Mouse (Mus musculus) ZHBTc4 (cell line): ENCODE measurements around the gene Smok2b.
"Not testable (repeated sequence)": the region's sequence is repeated elsewhere in the genome, so short reads cannot be mapped to it uniquely, and the experiment has no call there.

Experiments used
- DNase-seq: peaks from one replicate; pipeline ENCODE4 v3.0.0-alpha.2; 2011; ENCODE audit warnings: low read depth, low spot score

The Smok2b gene

GRCm38 (mm10) chr17:13229957-13230356, at the start of gene Smok2b:
Gene Smok2b, plus strand, starts transcription at chr17:13230257.
- not testable (repeated sequence) for DNase-seq

- not testable (repeated sequence) for DNase-seq
These were observed 49.6 kb upstream of the Smok2b start for GRCm38 (mm10) chr17:13180491-13180890.

DNA sequence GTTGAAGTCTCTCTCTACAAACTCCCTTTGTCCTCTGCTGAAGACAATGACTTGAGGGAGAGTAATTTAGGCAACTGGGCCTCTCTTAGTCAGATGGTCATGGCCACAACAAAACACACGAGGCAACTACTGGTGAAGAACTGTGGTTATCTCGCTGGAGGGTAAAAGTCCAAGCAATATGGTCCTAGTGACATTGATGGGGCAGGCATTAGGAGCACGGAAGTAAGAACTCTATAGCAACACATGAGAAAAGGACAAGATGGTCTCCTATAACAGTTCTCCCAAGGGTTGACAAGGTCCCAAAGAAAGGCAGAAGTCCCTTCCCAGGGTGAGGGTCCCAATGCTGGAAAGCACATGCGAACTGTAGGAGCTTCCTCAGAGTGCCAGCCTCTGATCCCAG, 47.3 kb upstream of the Smok2b start:
- DNase-seq = not testable (repeated sequence)

- DNase-seq = not testable (repeated sequence)
These were observed 45.5 kb upstream of the Smok2b start for GRCm38 (mm10) chr17:13184514-13184913.

DNA sequence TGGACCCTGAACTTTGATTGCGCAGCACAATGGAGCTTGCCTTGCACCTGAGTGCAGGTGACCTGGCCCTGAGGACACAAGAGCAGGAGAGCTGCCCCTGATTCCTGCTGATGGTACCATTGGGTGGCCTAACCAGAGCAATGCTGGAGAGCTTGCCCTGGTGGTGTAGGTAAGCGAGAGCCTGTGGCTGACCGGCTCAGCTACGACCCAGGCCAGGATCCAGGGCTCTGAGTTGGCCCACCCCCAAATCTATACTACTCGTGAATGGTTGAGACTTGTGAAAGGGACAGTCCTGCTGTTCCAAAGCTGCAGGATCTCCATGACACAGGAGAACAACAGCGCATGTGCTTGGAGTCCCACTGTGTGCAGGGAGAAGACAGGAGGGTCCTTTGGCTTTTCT, 43.5 kb upstream of the Smok2b start:
- DNase-seq = not testable (repeated sequence)

DNA sequence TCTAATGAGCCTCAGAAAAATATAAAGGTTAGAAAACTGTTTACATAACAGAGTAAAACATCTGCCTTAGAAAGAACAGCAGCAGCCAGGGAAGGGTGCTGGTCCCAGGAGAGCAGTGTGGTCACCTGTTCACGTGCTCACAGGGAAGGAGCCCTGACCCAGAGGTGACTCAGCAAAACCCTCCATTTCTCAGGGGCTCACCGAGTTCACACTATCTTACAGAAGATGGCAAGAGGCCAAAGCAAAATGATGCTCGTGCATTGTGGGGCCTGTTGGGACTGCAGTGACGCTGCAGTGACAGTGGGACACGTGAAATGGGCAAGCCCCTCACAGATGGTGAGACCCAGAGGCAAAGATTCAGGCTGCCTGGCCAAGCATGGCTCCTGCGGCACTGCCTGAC, 42.4 kb upstream of the Smok2b start:
- DNase-seq = not testable (repeated sequence)

GRCm38 (mm10) chr17:13188846-13189245, 41.2 kb upstream of the Smok2b start:
- DNase-seq = not testable (repeated sequence)

GRCm38 (mm10) chr17:13190836-13191583, 39.0 kb upstream of the Smok2b start:
- not testable (repeated sequence) for DNase-seq

- DNase-seq = not testable (repeated sequence)
These were observed 33.6 kb upstream of the Smok2b start for GRCm38 (mm10) chr17:13196486-13196885.

- DNase-seq = not testable (repeated sequence)
These were observed 31.2 kb upstream of the Smok2b start for GRCm38 (mm10) chr17:13198812-13199211.

- DNase-seq = not testable (repeated sequence)
These were observed 30.1 kb upstream of the Smok2b start for GRCm38 (mm10) chr17:13199880-13200409.

- not testable (repeated sequence) for DNase-seq
These were observed 28.5 kb upstream of the Smok2b start for GRCm38 (mm10) chr17:13201551-13201950.

- DNase-seq = not testable (repeated sequence)
These were observed 27.5 kb upstream of the Smok2b start for GRCm38 (mm10) chr17:13202453-13203107.

DNA sequence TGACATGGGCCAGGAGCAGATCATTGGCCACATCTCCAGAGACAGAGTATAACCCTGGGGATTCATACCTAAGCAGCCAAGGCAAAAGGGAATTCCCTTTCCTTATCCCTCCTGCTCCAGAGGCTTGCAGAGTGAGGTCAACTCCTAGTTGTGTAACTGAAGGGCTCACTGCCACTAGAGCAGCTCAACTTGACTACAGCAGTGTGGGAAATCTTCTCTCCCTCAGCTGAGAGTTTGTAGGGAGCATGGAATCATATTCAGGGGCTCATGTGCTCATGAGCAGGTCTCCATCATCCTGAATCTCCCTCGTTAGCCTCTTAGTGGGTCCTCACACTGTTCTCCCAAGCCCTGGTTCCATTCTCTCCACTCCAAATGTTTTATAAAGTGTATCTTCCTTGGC, 24.8 kb upstream of the Smok2b start:
- not testable (repeated sequence) for DNase-seq

DNA sequence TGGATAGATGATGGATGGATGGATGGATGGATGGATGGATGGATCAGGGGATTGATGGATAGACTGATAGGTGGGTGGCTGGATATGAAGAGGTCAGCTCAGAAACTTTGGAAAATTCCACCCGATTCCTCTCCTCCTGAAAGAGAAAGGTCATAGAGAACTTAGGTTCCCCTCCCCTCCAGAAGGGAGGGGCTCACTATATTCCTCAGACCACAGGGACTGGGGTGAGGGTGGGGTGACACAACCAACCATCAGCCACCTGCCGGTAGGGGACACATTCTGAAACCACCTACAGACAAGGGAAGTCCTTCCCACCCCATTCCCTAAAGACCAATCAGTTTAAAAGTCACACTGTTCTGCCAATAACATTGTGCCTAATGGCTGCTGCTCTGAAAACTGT, 23.6 kb upstream of the Smok2b start:
- no peak for DNase-seq

- peak; percentile 44 for DNase-seq
These were observed 21.6 kb upstream of the Smok2b start for GRCm38 (mm10) chr17:13208460-13208859.

GRCm38 (mm10) chr17:13212136-13212850, 17.8 kb upstream of the Smok2b start:
- DNase-seq = no peak

GRCm38 (mm10) chr17:13214169-13214568, 15.9 kb upstream of the Smok2b start:
- no peak for DNase-seq

DNA sequence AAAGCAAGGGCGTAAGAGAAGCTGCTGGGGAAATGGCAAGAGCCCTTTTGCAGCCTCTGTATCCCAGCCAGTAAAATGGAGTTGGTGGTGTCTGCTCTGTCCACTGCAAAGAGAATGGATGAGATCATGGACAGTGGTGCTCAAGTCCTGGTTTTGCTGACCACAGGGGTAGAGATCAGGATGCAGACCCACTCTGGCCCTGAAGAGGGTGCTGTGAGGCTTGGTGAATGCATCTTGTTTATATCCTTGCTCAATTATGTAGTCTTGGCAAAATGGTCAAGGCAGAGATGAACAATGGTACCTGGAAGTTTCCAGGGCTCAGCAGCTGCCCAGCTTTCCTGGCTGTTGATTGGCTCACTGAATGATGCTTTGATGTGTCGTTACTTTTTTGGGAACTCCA, 14.5 kb upstream of the Smok2b start:
- no peak for DNase-seq

DNA sequence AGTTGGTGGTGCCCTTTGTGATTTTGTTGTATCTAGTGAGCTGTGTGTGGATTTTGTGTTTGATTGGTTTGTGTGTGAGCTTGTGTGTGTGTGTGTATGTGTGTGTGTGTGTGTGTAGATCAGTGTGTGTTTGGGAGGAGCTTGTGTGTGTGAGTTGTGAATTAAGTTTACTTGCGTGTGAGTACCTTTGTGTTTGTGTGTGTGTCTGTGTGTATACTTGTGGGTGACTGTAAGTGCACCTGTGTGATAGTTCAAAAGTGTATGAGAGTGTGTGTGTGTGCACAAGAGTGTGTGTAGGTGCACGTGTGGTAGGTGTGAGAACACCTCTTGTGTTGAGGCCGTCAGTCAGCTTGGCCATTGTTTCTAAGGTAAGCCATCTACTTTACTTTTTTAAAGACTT, 9.2 kb upstream of the Smok2b start, which contains the start of gene Smok2a:
Smok2a (plus strand) TSS at position 301 of the 400 bp plus-strand sequence.
- no peak for DNase-seq

DNA sequence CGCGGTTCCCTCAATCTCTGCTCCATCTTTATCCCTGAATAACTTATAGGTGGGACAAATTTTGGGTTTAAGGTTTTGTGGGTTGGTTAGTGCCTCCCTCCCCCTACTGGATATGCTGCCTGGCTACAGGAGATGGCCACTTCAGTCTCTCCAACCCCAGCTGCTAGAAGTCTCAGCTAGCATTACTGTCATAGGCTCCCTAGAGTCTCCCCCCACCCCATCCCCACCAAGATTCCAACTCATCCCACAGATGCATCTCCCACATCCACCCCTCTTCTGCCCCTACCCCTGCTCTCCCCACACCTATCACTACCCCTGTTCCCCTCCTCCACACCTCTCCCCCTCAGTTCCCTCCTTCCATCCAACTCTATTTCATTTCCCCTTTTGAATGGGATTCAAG, 8.1 kb upstream of the Smok2b start:
- not testable (repeated sequence) for DNase-seq

DNA sequence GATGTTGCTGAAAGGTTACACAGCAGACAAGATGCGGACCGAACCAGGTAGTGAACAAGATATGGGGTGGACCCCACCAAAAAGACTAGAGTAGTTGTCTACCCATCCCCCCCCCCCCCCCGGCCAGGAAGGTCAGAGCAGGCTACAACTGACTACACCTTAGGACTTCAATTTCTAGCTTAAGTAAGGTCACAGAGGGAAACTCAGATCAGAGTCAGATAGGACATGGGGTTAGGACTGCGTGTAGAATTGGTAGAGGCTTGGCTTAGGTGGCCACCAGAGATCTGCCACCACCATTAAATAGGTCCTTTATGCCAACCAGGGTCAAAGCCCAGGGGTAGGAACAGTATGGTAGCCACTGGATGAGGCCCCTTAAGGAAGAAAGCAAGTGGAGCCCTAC, 9.4 kb downstream of the Smok2b start:
- DNase-seq = not testable (repeated sequence)
